Mouse (Mus musculus) naive thymus-derived CD4-positive, alpha-beta T cell, adult 5 months (primary cell): ENCODE data around the gene Fnd3c2. TPM values are rescaled to one million over a fixed set of nuclear protein-coding genes. Genes with fewer than 3 reads are reported as not detected.

Experiments used
- polyA plus RNA-seq: library from polyadenylated mRNA; unstranded; fragments of 100-300 nt; shearing (Covaris generic); gene quantifications from one replicate; pipeline ENCODE4 v1.2.1, GENCODE M21; 2017

Fnd3c2 gene
- not detected for polyA plus RNA-seq

DNA sequence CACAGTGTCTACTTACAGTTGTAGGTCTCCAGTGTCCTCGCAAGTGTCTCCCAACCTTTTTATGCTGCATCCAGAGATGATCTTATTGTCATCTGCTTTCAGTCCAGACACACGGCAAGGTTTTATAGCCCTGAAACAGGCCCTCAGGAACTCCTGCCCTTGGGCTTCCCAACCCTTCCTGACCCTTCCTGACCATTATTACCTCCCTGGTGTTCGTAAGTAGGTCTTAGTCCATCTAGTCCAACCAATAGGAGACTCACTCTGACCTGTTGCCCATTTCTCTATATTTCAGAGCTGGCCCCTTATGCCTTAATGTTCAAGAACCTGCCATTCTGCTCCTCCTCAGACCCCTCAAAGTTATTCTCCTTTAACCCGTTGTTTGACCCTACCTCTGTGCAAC lies at the start of gene Fnd3c2:
Fnd3c2 (minus strand) TSS at position 101 of the 400 bp plus-strand sequence.

DNA sequence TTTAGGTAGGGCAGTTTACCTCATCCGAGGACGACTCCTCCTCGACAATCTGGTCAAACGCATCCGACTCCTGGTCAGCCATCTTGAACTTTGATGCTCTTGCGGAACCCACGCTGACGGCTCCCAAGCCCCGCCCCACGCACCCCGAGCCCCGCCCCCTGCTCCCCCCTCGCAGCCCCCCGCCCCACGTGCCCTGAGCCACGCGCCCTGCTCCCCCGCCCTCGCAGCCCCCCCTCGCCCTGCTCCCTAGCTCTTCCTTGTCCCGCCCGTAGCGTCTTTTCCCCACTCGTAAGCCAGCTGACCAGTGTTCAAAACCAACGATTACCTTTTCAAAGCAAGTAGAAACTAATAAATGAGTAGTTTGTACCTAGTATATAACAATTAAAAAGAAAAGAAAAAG lies 34.1 kb downstream of the Fnd3c2 start, which contains the start of gene Taf9b:
Taf9b (minus strand) TSS at position 101 of the 400 bp plus-strand sequence.

DNA sequence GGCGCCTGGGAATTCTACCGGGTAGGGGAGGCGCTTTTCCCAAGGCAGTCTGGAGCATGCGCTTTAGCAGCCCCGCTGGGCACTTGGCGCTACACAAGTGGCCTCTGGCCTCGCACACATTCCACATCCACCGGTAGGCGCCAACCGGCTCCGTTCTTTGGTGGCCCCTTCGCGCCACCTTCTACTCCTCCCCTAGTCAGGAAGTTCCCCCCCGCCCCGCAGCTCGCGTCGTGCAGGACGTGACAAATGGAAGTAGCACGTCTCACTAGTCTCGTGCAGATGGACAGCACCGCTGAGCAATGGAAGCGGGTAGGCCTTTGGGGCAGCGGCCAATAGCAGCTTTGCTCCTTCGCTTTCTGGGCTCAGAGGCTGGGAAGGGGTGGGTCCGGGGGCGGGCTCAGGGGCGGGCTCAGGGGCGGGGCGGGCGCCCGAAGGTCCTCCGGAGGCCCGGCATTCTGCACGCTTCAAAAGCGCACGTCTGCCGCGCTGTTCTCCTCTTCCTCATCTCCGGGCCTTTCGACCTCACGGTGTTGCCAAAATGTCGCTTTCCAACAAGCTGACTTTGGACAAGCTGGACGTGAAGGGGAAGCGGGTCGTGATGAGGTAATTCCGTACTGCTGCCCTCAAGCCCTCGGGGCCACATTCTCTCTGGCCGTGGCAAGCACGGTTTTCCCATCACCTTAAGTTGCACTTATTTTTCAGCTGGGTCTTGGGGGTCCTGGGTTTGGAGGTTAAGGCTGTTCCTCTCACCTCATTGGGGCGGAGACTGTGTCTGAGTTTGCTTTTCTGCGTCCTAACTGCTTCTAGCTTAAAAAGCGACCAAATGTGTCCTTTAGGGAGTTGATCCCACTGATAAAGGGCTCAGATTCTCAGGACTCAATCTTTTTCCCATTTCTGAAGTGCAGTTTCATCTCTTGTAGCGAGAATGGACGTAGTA lies 68.2 kb downstream of the Fnd3c2 start, which contains the start of gene Pgk1:
Pgk1 (plus strand) TSS at position 388 of the 937 bp plus-strand sequence.

Other genes starting within 250 kb of the Fnd3c2 start
- gene Magt1, start 243.5 kb downstream of the Fnd3c2 start, polyA plus RNA-seq, result 36.2 TPM
- gene Cox7b, start 239.7 kb downstream of the Fnd3c2 start, polyA plus RNA-seq, result 173 TPM
- gene Atp7a, start 228.1 kb downstream of the Fnd3c2 start, polyA plus RNA-seq, result 16.5 TPM
- gene Tlr13, start 112.2 kb downstream of the Fnd3c2 start, polyA plus RNA-seq, result not detected
- gene Pgk1, start 68.3 kb downstream of the Fnd3c2 start, polyA plus RNA-seq, result 92.0 TPM
- 18.6 TPM for gene Taf9b, start 34.2 kb downstream of the Fnd3c2 start, polyA plus RNA-seq
- not detected for gene Fndc3c1, start 230.0 kb upstream of the Fnd3c2 start, polyA plus RNA-seq